In genomic region chr5:72453690-72454089, GRCm38 (mm10) we compare ENCODE assay signal across 18 mouse cellular contexts. TPM values are rescaled to one million over a fixed set of nuclear protein-coding genes. Genes with fewer than 3 reads are reported as not detected.
DNase-seq lines count a peak whose midpoint lies in the region; ATAC-seq lines count a peak whose summit lies in the region.
"Had no signal": no experiment of that assay in that cellular context is flagged by ENCODE, and none has a peak within 500 bp of the region (broad histone marks: within the 10 kb centered on the region; RNA-seq: fewer than 3 reads in every experiment).

No protein-coding gene starts in this region.

- ATAC-seq in forebrain, embryonic 14.5 days = no peak
- no peak for ATAC-seq in forebrain, embryonic 11.5 days (replicated peaks; ENCODE audit: low FRiP score)
- no peak for ATAC-seq in limb, embryonic 13.5 days (ENCODE audit: low FRiP score, low read depth)
- ATAC-seq in megakaryocyte progenitor cell, adult 5-6 weeks (replicated peaks; ENCODE audit: poor library complexity) = no peak
- ATAC-seq: intestine, postnatal 0 days had no signal

- H3K36me3 ChIP-seq in forebrain, embryonic 14.5 days (ENCODE audit: control insufficient read depth, insufficient read depth, low read length) = no peaks in the 10 kb centered on the region
- no peaks in the 10 kb centered on the region for H3K36me3 ChIP-seq in forebrain, embryonic 11.5 days (ENCODE audit: control insufficient read depth, insufficient read depth, low read length)
- no peaks in the 10 kb centered on the region for H3K36me3 ChIP-seq in limb, embryonic 13.5 days
- H3K36me3 ChIP-seq in limb, embryonic 10.5 days = no peaks in the 10 kb centered on the region
- H3K36me3 ChIP-seq: neural tube, embryonic 15.5 days had no signal

- no peaks in the 10 kb centered on the region for H3K27me3 ChIP-seq in forebrain, embryonic 14.5 days (replicated peaks; ENCODE audit: control insufficient read depth, insufficient read depth, low read length)
- no peaks in the 10 kb centered on the region for H3K27me3 ChIP-seq in forebrain, embryonic 11.5 days (ENCODE audit: control insufficient read depth, insufficient read depth, low read length)
- H3K27me3 ChIP-seq in limb, embryonic 13.5 days = no peaks in the 10 kb centered on the region
- no peaks in the 10 kb centered on the region for H3K27me3 ChIP-seq in limb, embryonic 10.5 days (ENCODE audit: low read depth, poor library complexity, severe bottlenecking)
- H3K27me3 ChIP-seq: neural tube, embryonic 15.5 days had no signal

- H3K9me3 ChIP-seq in forebrain, embryonic 14.5 days (replicated peaks; ENCODE audit: control insufficient read depth, low read length) = no peaks in the 10 kb centered on the region; the same call in 1 of the 2 replicates
- H3K9me3 ChIP-seq in forebrain, embryonic 11.5 days (ENCODE audit: control insufficient read depth, low read length) = no peaks in the 10 kb centered on the region
- H3K9me3 ChIP-seq in limb, embryonic 13.5 days = no peaks in the 10 kb centered on the region
- H3K9me3 ChIP-seq in limb, embryonic 10.5 days (replicated peaks) = no peaks in the 10 kb centered on the region
- H3K9me3 ChIP-seq: neural tube, embryonic 15.5 days had no signal

- 74% methylated on average over 2 of the region's 2 CpGs for WGBS in forebrain, embryonic 14.5 days
- WGBS in forebrain, embryonic 11.5 days = 71% methylated on average over 2 of the region's 2 CpGs
- 69% methylated on average over 2 of the region's 2 CpGs for WGBS in limb, embryonic 13.5 days
- 78% methylated on average over 2 of the region's 2 CpGs for WGBS in limb, embryonic 10.5 days

- no peak overlapping the region for H3K9ac ChIP-seq in forebrain, embryonic 14.5 days (ENCODE audit: low read length)
- no peak overlapping the region for H3K9ac ChIP-seq in forebrain, embryonic 11.5 days (ENCODE audit: low read length)
- no peak overlapping the region for H3K9ac ChIP-seq in limb, embryonic 13.5 days
- H3K9ac ChIP-seq: hindbrain, embryonic 14.5 days; liver, embryonic 14.5 days; neural tube, embryonic 15.5 days had no signal

- no peak overlapping the region for H3K27ac ChIP-seq in forebrain, embryonic 14.5 days (ENCODE audit: low read depth, low read length)
- no peak overlapping the region for H3K27ac ChIP-seq in forebrain, embryonic 11.5 days (ENCODE audit: low read depth, low read length)
- H3K27ac ChIP-seq in limb, embryonic 13.5 days = 0 out of 2 replicates have a peak overlapping the region, but pooled peaks have one; percentile 22
- H3K27ac ChIP-seq in limb, embryonic 10.5 days = no peak overlapping the region
- H3K27ac ChIP-seq: hindbrain, embryonic 14.5 days; liver, embryonic 14.5 days; neural tube, embryonic 15.5 days had no signal

- H3K4me3 ChIP-seq in forebrain, embryonic 14.5 days (ENCODE audit: low read depth, low read length) = no peak overlapping the region
- no peak overlapping the region for H3K4me3 ChIP-seq in forebrain, embryonic 11.5 days (ENCODE audit: low read depth, low read length)
- no peak overlapping the region for H3K4me3 ChIP-seq in limb, embryonic 13.5 days
- no peak overlapping the region for H3K4me3 ChIP-seq in limb, embryonic 10.5 days
- H3K4me3 ChIP-seq: neural tube, embryonic 15.5 days had no signal

- H3K4me1 ChIP-seq in forebrain, embryonic 14.5 days (ENCODE audit: control insufficient read depth, insufficient read depth, low read length) = peaks cover 7% of the 10 kb centered on the region; the same call in 1 of the 2 replicates
- no peaks in the 10 kb centered on the region for H3K4me1 ChIP-seq in forebrain, embryonic 11.5 days (replicated peaks; ENCODE audit: control insufficient read depth, insufficient read depth, low read length)
- 0 out of 2 replicates have a peak, but pooled peaks cover 3% of the 10 kb centered on the region for H3K4me1 ChIP-seq in limb, embryonic 13.5 days
- H3K4me1 ChIP-seq in limb, embryonic 10.5 days = peaks cover 9% of the 10 kb centered on the region
- H3K4me1 ChIP-seq: neural tube, embryonic 15.5 days had no signal

- no peak overlapping the region for H3K4me2 ChIP-seq in forebrain, embryonic 14.5 days (ENCODE audit: low read length)
- H3K4me2 ChIP-seq in forebrain, embryonic 11.5 days (ENCODE audit: low read depth, low read length, severe bottlenecking) = no peak overlapping the region
- H3K4me2 ChIP-seq in limb, embryonic 13.5 days (replicated peaks) = no peak overlapping the region
- H3K4me2 ChIP-seq: hindbrain, embryonic 14.5 days; neural tube, embryonic 15.5 days had no signal

- DNase-seq in forebrain, embryonic 14.5 days (ENCODE audit: low spot score) = peak; percentile 12
- no peak for DNase-seq in forebrain, embryonic 11.5 days (ENCODE audit: low spot score)
- no peak for DNase-seq in limb, embryonic 10.5 days (ENCODE audit: low spot score)
- DNase-seq in cerebellum, adult 9-10 months = peak; percentile 50
- DNase-seq in heart, postnatal 36 days = peak; percentile 25 to 40
- no peak for DNase-seq in urinary bladder, adult 2 months (ENCODE audit: low spot score)
- DNase-seq: adrenal gland, postnatal 14 days; gastrocnemius, postnatal 36 days; kidney, postnatal 14 days; lung, postnatal 10 days; spleen, adult 18-20 months; thymus, postnatal 14 days had no signal

- intact Hi-C loops in heart, postnatal 36 days (cut with DNase I) = no loop called here

RNA-seq across cellular contexts. Expression of gene Corin, which starts 50.6 kb away (rescaled TPM):
- polyA plus RNA-seq in forebrain, embryonic 14.5 days (2014; fragmentation: Nextera tagmentation; extraction: Ambion mirVana) = 0.51 TPM in 1 of 2 replicates, not detected in the other
- polyA plus RNA-seq in forebrain, embryonic 11.5 days (2014; fragmentation: Nextera tagmentation; extraction: Ambion mirVana) = 1.4 and 2.0 TPM in 2 replicates
- polyA plus RNA-seq in limb, embryonic 13.5 days (2015; fragmentation: Nextera tagmentation; extraction: Ambion mirVana) = 4.0 and 4.5 TPM in 2 replicates
- 0.48 and 0.63 TPM in 2 replicates for polyA plus RNA-seq in limb, embryonic 10.5 days (2016; fragmentation: Nextera tagmentation; extraction: Ambion mirVana)
- 100 to 1,000 TPM; 147 to 164 TPM for total RNA-seq in heart, postnatal 36 days (2021)
- total RNA-seq in megakaryocyte progenitor cell, adult 5-6 weeks (2015) = not detected in 2 replicates
- total RNA-seq in megakaryocyte progenitor cell, adult 5-6 weeks (2017) = not detected in 2 replicates
- 0.22 and 0.28 TPM in 2 replicates for polyA plus RNA-seq in urinary bladder, adult 2 months (2012; rRNA removed)

Comparison
In these comparisons a context has a peak if more than half of its experiments do, and no peak if none do; other contexts are left out.
1. DNase-seq: peak in forebrain, embryonic 14.5 days (single experiment), cerebellum, adult 9-10 months (single experiment) and heart, postnatal 36 days (2 of 2); none in forebrain, embryonic 11.5 days (single experiment), limb, embryonic 10.5 days (single experiment) and urinary bladder, adult 2 months (single experiment).